Mouse (Mus musculus) hindbrain, embryonic 12.5 days (tissue): ENCODE measurements at regions not wholly inside any gene's neighbourhood (a gene's known extent, or its start where the extent isn't known, plus 50 kb on each side); places are given as distances from the start of the nearest gene placed in this dataset.

Source experiments
- ATAC-seq: fragments of 200-750 bp; cut with Nextera tagmentation; 2 replicates; pipeline ENCODE4 v1.8.0; 2017; ENCODE audit warnings: moderate TSS enrichment; ENCODE audit not compliant: low FRiP score
- H3K27ac ChIP-seq: fragments of 300-500 bp; sonication (generic); 2 replicates; pipeline ENCODE4 v1.5.1; 2016; ENCODE audit warnings: mild to moderate bottlenecking
- H3K27me3 ChIP-seq: fragments of 300-500 bp; sonication (generic); 2 replicates; pipeline ENCODE4 v1.6.1; 2016; ENCODE audit warnings: mild to moderate bottlenecking
- H3K36me3 ChIP-seq: fragments of 300-500 bp; sonication (generic); 2 replicates; pipeline ENCODE4 v1.6.1; 2016; ENCODE audit warnings: mild to moderate bottlenecking
- H3K4me1 ChIP-seq: fragments of 300-500 bp; sonication (generic); 2 replicates; pipeline ENCODE4 v1.6.1; 2016
- H3K4me2 ChIP-seq: fragments of 300-500 bp; sonication (generic); replicated peaks from 2 replicates; pipeline ENCODE4 v1.6.1; 2016; ENCODE audit warnings: mild to moderate bottlenecking
- H3K4me3 ChIP-seq: fragments of 300-500 bp; sonication (generic); 2 replicates; pipeline ENCODE4 v1.5.1; 2016; ENCODE audit warnings: mild to moderate bottlenecking
- H3K9ac ChIP-seq: fragments of 300-500 bp; sonication (generic); 2 replicates; pipeline ENCODE4 v1.6.1; 2016; ENCODE audit warnings: mild to moderate bottlenecking, moderate library complexity
- H3K9me3 ChIP-seq: fragments of 300-500 bp; sonication (generic); replicated peaks from 2 replicates; pipeline ENCODE4 v1.6.1; 2016; ENCODE audit warnings: mild to moderate bottlenecking
- WGBS: fragments of 180-500 bp; shearing (Covaris S2); methylation state at CpG from one replicate; pipeline ENCODE4 v1.1.7; 2016; 5-methylcytosine and 5-hydroxymethylcytosine counted together

GRCm38 (mm10) chr10:92325284-92325989, 396.8 kb downstream of the Nedd1 start:
- Histone ChIP-seq H3K9ac (no peak overlapping the region), H3K36me3 (no peaks in the 10 kb centered on the region), H3K27ac (0 out of 2 replicates have a peak overlapping the region, but pooled peaks have one; percentile 35), H3K4me1 (no peaks in the 10 kb centered on the region), H3K9me3 (no peaks in the 10 kb centered on the region), H3K27me3 (no peaks in the 10 kb centered on the region), H3K4me2 (no peak overlapping the region), H3K4me3 (no peak overlapping the region)
- no peak for ATAC-seq
- WGBS, result 69% methylated on average over 4 of the region's 4 CpGs

- Histone ChIP-seq H3K27ac (no peak overlapping the region), H3K36me3 (no peaks in the 10 kb centered on the region)
- no peak for ATAC-seq
Observed at GRCm38 (mm10) chr10:92314606-92315005, 407.6 kb downstream of the Nedd1 start.

GRCm38 (mm10) chr10:92312278-92312677, 409.9 kb downstream of the Nedd1 start:
- no peak overlapping the region for H3K4me2 ChIP-seq
- WGBS, result 75% methylated on average over 6 of the region's 6 CpGs
- H3K9me3 ChIP-seq, result no peaks in the 10 kb centered on the region
- no peak overlapping the region for H3K4me3 ChIP-seq
- H3K9ac ChIP-seq, result no peak overlapping the region
- ATAC-seq, result no peak
- peaks cover 9% of the 10 kb centered on the region for H3K4me1 ChIP-seq
- H3K36me3 ChIP-seq, result no peaks in the 10 kb centered on the region
- no peaks in the 10 kb centered on the region for H3K27me3 ChIP-seq
- no peak overlapping the region for H3K27ac ChIP-seq

More at GRCm38 (mm10) chr10:92314606-92315005, 407.6 kb downstream of the Nedd1 start:
- Histone ChIP-seq H3K9ac (no peak overlapping the region), H3K27me3 (no peaks in the 10 kb centered on the region), H3K9me3 (no peaks in the 10 kb centered on the region), H3K4me3 (no peak overlapping the region), H3K4me1 (peaks cover 9% of the 10 kb centered on the region), H3K4me2 (no peak overlapping the region)
- WGBS, result 35% methylated on average over 3 of the region's 3 CpGs

GRCm38 (mm10) chr10:92308643-92309042, 413.6 kb downstream of the Nedd1 start:
- H3K4me1 ChIP-seq, result no peaks in the 10 kb centered on the region
- no peak overlapping the region for H3K4me2 ChIP-seq
- H3K27ac ChIP-seq, result no peak overlapping the region
- WGBS, result 93% methylated on average over 3 of the region's 3 CpGs
- no peak overlapping the region for H3K9ac ChIP-seq
- H3K27me3 ChIP-seq, result no peaks in the 10 kb centered on the region
- H3K36me3 ChIP-seq, result no peaks in the 10 kb centered on the region
- no peak for ATAC-seq
- no peaks in the 10 kb centered on the region for H3K9me3 ChIP-seq
- H3K4me3 ChIP-seq, result no peak overlapping the region

DNA sequence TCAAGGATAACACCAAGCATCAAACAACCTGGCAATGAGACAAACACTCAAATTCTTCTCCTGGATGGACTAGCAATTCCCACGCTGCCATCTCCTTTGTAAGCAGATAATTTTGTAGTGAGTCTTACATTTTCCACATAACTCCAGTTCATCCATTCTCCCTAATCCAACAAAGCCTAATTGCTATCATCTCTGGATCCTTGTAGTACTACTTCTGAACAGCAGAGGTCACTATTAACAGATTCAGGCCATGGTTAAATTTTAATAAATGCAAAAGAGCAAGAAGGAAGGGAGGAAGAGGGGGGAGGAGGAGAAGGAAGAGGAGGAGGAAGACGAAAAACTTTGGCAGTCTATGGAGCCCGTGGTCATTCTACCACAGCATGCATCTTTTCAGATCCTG, 414.4 kb downstream of the Nedd1 start:
- Histone ChIP-seq H3K9ac (no peak overlapping the region), H3K4me3 (no peak overlapping the region), H3K27me3 (no peaks in the 10 kb centered on the region), H3K36me3 (no peaks in the 10 kb centered on the region), H3K9me3 (no peaks in the 10 kb centered on the region), H3K4me2 (no peak overlapping the region), H3K4me1 (no peaks in the 10 kb centered on the region), H3K27ac (no peak overlapping the region)
- 37% methylated on average over 3 of the region's 3 CpGs for WGBS
- ATAC-seq, result no peak

GRCm38 (mm10) chr10:92298693-92299092, 423.5 kb downstream of the Nedd1 start:
- H3K4me3 ChIP-seq, result no peak overlapping the region
- H3K4me2 ChIP-seq, result no peak overlapping the region
- H3K36me3 ChIP-seq, result no peaks in the 10 kb centered on the region
- no peaks in the 10 kb centered on the region for H3K27me3 ChIP-seq
- H3K4me1 ChIP-seq, result peaks cover 12% of the 10 kb centered on the region
- WGBS, result 69% methylated on average over 13 of the region's 13 CpGs
- no peak overlapping the region for H3K27ac ChIP-seq
- H3K9ac ChIP-seq, result no peak overlapping the region
- ATAC-seq, result no peak
- H3K9me3 ChIP-seq, result no peaks in the 10 kb centered on the region

- H3K9ac ChIP-seq, result no peak overlapping the region
- WGBS, result 50% methylated on average over 4 of the region's 4 CpGs
- H3K4me2 ChIP-seq, result peak overlapping the region; percentile 19; the same call in 1 of the 2 replicates
- H3K9me3 ChIP-seq, result no peaks in the 10 kb centered on the region
- no peaks in the 10 kb centered on the region for H3K36me3 ChIP-seq
- 0 out of 2 replicates have a peak, but pooled peaks have one; percentile 46 for ATAC-seq
- H3K4me1 ChIP-seq, result peaks cover 12% of the 10 kb centered on the region
- H3K4me3 ChIP-seq, result no peak overlapping the region
- no peaks in the 10 kb centered on the region for H3K27me3 ChIP-seq
- peak overlapping the region; percentile 71 for H3K27ac ChIP-seq
Observed at GRCm38 (mm10) chr10:92296837-92297236, 425.4 kb downstream of the Nedd1 start.

DNA sequence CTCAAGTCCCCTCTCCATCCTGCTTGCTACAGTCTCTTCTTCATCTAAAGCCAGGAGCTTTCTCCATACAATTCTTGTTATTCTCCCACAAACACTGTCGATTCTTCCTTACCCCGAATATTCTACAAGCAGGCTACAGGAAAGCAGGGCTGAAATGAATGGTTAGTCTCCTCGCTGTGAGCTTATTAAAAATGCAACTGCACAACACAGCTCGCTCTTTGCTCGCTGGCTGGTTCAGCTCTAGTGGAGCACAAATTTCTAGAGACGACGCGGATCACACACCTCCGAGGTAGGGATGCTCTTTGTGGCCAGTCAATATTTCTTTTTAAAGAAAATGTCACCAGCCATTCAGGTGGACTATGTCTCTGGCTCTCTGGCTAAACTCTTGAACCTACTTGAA, 425.9 kb downstream of the Nedd1 start:
- peak overlapping the region; percentile 19 for H3K4me2 ChIP-seq
- no peaks in the 10 kb centered on the region for H3K36me3 ChIP-seq
- peaks cover 12% of the 10 kb centered on the region for H3K4me1 ChIP-seq
- ATAC-seq, result peak; percentile 58; the same call in 1 of the 2 replicates
- 43% methylated on average over 9 of the region's 9 CpGs for WGBS
- H3K4me3 ChIP-seq, result no peak overlapping the region
- H3K27ac ChIP-seq, result peak overlapping the region; percentile 71
- no peak overlapping the region for H3K9ac ChIP-seq
- H3K27me3 ChIP-seq, result no peaks in the 10 kb centered on the region
- H3K9me3 ChIP-seq, result no peaks in the 10 kb centered on the region

- no peak for ATAC-seq
- no peaks in the 10 kb centered on the region for H3K36me3 ChIP-seq
- H3K27ac ChIP-seq, result no peak overlapping the region
- no peak overlapping the region for H3K4me2 ChIP-seq
- peaks cover 14% of the 10 kb centered on the region for H3K4me1 ChIP-seq
- H3K9ac ChIP-seq, result no peak overlapping the region
- no peaks in the 10 kb centered on the region for H3K27me3 ChIP-seq
- no peak overlapping the region for H3K4me3 ChIP-seq
- WGBS, result 41% methylated on average over 4 of the region's 4 CpGs
- no peaks in the 10 kb centered on the region for H3K9me3 ChIP-seq
Observed at GRCm38 (mm10) chr10:92293261-92293660, 429.0 kb downstream of the Nedd1 start.

GRCm38 (mm10) chr10:92289230-92289629, 433.0 kb downstream of the Nedd1 start:
- H3K4me1 ChIP-seq, result peaks cover 2% of the 10 kb centered on the region
- H3K4me3 ChIP-seq, result no peak overlapping the region
- WGBS, result 34% methylated on average over 5 of the region's 5 CpGs
- no peak for ATAC-seq
- no peak overlapping the region; the same call in 1 of the 2 replicates for H3K27ac ChIP-seq
- no peaks in the 10 kb centered on the region for H3K27me3 ChIP-seq
- no peak overlapping the region for H3K4me2 ChIP-seq
- H3K9me3 ChIP-seq, result no peaks in the 10 kb centered on the region
- H3K9ac ChIP-seq, result no peak overlapping the region
- no peaks in the 10 kb centered on the region for H3K36me3 ChIP-seq

DNA sequence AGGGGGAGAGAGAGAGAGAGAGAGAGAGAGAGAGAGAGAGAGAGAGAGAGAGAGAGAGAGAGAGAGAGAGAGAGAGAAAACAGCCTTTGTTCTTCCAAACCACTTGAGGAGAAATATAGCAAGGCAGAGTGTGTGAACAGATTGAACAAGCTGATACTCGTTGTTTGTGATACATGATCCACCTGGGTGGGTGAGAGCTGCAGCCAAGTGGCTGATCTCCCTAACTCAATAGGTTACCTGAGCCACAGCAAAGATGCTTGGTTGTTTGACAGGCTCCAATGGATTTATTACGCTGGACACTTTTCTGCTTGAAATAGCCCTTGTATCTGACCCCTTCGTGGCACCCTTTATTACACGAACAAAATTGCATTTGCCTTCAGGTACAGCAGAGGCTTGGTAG, 438.0 kb downstream of the Nedd1 start:
- Histone ChIP-seq H3K4me2 (no peak overlapping the region), H3K9me3 (no peaks in the 10 kb centered on the region), H3K36me3 (no peaks in the 10 kb centered on the region), H3K4me3 (no peak overlapping the region), H3K27ac (no peak overlapping the region), H3K4me1 (peaks cover 2% of the 10 kb centered on the region), H3K9ac (no peak overlapping the region), H3K27me3 (no peaks in the 10 kb centered on the region)
- no peak for ATAC-seq
- WGBS, result 61% methylated on average over 4 of the region's 4 CpGs

DNA sequence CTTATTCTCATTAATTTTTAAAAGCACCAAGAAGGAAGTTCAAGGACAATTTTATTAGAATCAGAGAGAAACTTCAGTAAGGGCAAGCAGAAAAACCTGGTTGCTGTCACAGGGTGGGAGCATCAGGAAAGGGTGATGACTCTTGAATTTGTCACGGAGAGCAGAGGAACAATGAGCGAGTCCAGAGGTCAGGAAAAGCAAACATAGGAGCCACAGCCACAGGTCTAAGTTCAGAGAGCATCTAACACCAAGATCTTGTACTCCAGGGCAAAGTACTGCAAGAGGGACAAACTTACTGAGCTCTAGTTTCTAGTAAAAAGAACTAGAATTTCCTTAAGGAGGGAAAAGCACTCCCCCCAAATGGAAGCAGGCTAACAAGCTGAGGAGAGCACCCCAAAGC, 444.2 kb downstream of the Nedd1 start:
- Histone ChIP-seq H3K4me1 (no peaks in the 10 kb centered on the region), H3K4me2 (no peak overlapping the region), H3K27ac (no peak overlapping the region), H3K9ac (no peak overlapping the region), H3K4me3 (no peak overlapping the region), H3K9me3 (no peaks in the 10 kb centered on the region), H3K27me3 (no peaks in the 10 kb centered on the region), H3K36me3 (no peaks in the 10 kb centered on the region)
- 21% methylated on average over 2 of the region's 2 CpGs for WGBS
- no peak for ATAC-seq

DNA sequence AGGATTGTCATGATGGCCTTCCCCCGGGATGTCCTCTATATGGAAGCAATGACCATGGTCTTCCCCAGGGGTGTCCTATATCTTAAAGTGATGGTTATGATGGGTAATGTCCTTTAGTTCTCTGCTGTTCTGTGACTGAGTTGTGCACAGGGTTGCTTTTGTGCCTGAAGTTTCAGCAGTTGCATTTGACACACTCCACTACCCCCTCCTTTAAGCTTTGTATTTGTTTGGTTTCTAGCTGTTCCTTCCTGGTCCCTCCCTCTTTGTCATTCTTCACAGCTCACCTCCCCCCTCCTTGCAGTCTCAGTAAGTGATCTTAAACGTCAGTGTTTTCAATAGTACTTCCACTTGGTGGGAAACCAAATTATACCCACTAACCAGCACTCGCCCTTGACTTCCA, 464.4 kb downstream of the Nedd1 start:
- no peak for ATAC-seq
- H3K4me2 ChIP-seq, result no peak overlapping the region
- no peak overlapping the region for H3K4me3 ChIP-seq
- no peaks in the 10 kb centered on the region for H3K9me3 ChIP-seq
- H3K9ac ChIP-seq, result no peak overlapping the region
- H3K27ac ChIP-seq, result no peak overlapping the region
- H3K4me1 ChIP-seq, result no peaks in the 10 kb centered on the region
- no peaks in the 10 kb centered on the region for H3K27me3 ChIP-seq
- H3K36me3 ChIP-seq, result no peaks in the 10 kb centered on the region
- WGBS, result 65% methylated on average over 3 of the region's 3 CpGs
